Mouse (Mus musculus): ENCODE data around the gene Olfr1392.

GRCm38 (mm10) chr11:49240310-49240709, 44.8 kb upstream of the Olfr1392 start:
- TF ChIP-seq EP300 (IDR thresholded peaks at IDR 0.05; ENCODE audit: low read depth) (no peak), CTCF (IDR thresholded peaks at IDR 0.05; ENCODE audit: low read depth) (no peak)

Measured in liver, embryonic 14.5 days (tissue).